Mouse (Mus musculus) ovary, postnatal 36 days (tissue): ENCODE measurements at regions not wholly inside any gene's neighbourhood (a gene's known extent, or its start where the extent isn't known, plus 50 kb on each side); places are given as distances from the start of the nearest gene placed in this dataset.

Experiments
- DNase-seq: peaks from one replicate; pipeline ENCODE4 v3.0.0; 2022; ENCODE audit warnings: low spot score, mixed read lengths

DNA sequence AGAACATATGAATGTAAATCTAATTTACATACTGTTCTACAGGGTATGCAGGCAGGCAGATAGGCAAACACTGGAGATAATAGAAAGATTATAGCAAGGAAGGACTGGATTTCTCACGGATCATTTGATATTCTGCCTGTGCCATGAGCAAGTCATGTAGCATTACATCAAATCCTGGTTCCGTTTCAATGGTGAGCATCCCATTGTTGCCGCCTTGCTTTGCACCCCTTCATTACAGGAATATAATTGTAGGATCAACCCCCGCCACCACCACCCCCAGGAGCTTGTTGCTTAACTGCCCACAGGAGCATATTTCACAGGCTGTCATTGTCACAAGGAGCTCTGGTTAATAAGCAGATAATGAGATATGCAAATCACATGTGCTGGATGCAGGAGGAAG, 468.8 kb upstream of the Rgma start:
- DNase-seq: no peak

- DNase-seq: no peak
These were observed 448.4 kb upstream of the Rgma start for GRCm38 (mm10) chr7:72926772-72927380.

DNA sequence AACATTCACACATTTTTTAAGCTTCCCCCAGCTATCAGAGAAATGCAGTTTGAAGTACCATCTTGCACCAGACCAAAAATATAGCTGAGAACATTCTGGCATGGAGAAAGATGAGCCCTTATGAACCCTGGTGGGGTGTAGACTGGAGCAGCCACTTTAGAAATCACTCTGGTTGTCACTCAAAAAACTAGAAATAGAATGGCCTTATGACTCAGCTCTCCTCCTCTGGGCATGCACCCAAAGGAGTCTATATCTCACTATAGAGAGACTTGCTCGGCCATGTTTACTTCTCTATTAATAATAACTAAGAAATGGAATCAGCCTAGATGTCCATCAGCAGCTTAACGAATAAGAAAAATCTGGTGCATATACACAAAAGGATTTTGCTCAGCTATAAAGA, 436.5 kb upstream of the Rgma start:
- DNase-seq: no peak

GRCm38 (mm10) chr7:72947531-72947930, 427.8 kb upstream of the Rgma start:
- no peak for DNase-seq

DNA sequence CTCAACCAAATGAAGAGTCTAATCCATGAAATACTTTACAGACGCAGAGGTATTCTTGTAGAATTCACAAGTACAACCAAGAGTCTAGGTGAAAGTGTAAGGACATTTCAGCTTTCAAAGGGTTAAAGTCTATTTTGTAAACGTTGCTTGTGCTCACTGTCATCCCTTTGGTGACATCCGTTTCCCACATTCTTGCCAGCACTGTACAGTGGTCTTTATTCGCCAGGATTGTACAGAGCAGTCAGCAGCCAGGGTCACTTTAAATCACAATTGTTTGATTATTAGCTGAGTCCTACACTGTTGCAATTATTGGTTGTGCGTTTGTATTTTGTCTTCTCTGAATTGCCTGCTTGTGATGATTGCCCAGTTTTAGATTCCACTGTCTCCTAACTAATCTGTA, 427.3 kb upstream of the Rgma start:
- no peak for DNase-seq

GRCm38 (mm10) chr7:72948666-72949065, 426.6 kb upstream of the Rgma start:
- no peak for DNase-seq

- no peak for DNase-seq
These were observed 425.4 kb upstream of the Rgma start for GRCm38 (mm10) chr7:72949886-72950285.

GRCm38 (mm10) chr7:72957674-72958073, 417.6 kb upstream of the Rgma start:
- DNase-seq: no peak

DNA sequence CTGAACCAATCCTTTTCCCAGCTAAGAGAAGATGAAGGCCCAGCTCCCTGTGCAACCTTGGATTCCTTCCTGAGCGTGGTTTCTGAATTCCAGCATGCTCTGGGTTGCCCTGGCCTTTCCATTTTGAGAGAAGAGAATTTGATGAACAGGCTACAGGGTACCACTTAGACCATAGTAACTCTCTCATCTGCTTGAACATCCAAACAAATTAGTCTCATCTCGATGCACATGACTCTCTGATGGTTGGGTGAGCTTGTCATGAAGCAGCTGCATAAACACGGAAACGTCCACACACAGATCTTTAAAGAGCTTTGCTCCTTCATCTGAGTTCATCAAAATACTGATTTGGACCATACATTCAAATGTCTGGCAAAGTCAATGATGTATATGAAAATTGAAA, 414.0 kb upstream of the Rgma start:
- DNase-seq: no peak

DNA sequence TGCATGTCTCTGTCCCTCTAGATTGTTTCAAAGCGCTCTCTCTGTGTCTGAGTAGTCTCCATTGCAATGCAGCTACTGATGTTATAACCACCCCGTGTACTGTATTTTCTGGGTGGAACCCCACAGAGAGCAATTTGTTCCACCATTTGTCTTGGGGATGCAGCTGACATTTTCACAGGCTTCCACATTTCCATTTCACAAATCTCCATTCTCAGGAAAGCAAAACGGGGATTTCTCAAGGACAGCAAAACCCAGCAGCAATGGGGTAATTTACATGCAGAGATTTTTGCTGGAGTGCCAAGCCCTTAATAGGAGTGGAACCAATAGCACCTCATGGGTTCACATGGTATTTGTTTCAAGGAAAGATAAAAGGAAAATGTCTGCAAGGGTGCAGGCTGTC, 412.5 kb upstream of the Rgma start:
- no peak for DNase-seq

DNA sequence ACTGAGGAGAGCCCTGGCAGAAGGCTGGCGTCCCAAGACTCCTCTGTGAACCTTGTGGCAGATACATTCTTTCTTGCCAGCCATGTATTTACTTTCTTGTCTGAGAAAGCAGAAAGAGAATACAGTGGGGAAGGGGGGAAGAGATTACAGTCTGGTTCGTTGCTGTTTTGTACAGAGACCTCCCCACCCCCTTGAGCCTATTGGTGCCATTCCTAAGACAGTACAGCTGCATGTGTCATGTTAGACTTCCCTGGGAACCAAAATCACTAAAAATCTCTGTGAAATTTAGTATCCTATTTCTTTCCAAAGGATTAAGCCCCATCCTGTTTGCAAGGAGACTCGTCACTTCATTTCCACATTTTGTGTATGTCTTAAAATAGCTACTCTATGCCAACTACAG, 411.4 kb upstream of the Rgma start:
- DNase-seq: no peak

- no peak for DNase-seq
These were observed 407.1 kb upstream of the Rgma start for GRCm38 (mm10) chr7:72968193-72968592.

- DNase-seq: no peak
These were observed 403.6 kb upstream of the Rgma start for GRCm38 (mm10) chr7:72971506-72972267.

DNA sequence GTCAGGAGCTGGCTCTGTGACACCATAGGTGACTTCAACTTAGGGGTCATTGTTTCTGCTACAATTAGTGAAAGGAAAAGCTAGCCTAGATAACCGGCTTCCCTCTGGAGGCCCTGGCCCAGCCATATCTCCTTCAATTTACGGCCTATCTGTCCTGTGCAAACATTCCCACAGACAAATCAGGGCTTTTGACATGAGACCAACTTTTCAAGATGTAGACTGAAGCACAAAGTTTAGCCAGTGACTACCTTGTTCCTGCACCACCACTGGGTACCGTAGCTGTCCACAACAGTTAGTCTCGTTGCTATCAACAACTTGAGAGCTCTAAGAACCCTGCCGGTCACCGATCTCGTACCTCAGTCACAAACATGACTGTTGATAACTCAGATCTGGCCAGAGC, 402.9 kb upstream of the Rgma start:
- no peak for DNase-seq

DNA sequence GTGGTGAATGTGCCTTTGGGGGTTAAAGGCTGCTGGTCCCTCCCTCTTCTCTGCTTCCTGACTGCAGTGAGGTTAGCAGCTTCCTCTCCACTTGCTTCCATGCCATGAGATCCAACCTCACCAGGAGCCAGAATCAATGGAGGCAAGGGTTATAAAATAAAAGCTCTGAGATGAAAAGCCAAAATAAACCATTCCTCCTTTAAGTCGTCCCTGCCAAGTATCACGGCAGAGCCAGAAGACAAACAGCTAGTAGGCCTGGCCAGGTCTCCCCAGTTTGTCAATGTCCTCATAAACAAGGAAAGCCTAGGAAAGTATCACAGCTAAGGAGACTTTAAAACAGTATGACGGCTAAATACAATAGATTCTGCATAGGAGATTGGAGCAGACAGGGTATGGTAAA, 401.5 kb upstream of the Rgma start:
- no peak for DNase-seq

DNA sequence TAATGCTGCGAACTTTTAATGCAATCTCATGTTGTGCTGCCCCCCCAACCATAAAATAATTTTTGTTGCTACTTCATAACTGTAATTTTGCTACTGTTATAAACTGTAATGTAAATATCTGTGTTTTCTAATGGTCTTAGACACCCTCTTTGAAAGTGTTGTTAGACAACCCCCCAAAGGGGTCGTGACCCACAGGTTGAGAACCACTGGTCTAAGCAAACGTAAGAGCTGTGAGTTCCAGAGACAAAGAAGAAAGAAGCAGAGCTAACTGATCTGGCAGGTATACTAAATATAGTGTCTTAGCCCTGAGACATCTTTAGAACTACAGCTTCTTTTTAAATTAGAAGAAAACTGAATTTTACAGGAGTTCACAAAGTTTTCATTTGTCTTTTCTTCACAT, 400.9 kb upstream of the Rgma start:
- no peak for DNase-seq

GRCm38 (mm10) chr7:72990559-72991429, 384.5 kb upstream of the Rgma start:
- no peak for DNase-seq

DNA sequence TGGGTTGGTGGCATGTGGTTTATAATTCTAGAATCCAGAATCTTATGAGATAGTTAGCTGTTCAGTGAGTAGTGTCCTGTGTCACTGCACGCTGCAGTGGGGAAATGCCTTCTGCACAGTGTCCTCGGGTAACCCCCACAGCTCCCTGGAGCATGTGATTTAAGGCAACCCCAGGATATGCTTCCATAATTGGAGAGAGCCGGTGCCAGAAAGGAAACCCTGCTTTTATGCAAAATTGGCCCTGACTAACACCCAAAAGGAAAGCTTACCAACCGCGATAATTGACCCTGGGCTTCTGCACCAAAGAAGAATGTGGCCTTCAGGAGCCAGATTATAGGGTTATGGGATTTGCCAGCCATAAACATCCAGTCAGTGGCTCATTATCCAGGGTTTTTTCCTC, 376.9 kb upstream of the Rgma start:
- no peak for DNase-seq

- DNase-seq: no peak
These were observed 356.2 kb upstream of the Rgma start for GRCm38 (mm10) chr7:73019151-73019550.

- no peak for DNase-seq
These were observed 355.4 kb upstream of the Rgma start for GRCm38 (mm10) chr7:73019764-73020354.

DNA sequence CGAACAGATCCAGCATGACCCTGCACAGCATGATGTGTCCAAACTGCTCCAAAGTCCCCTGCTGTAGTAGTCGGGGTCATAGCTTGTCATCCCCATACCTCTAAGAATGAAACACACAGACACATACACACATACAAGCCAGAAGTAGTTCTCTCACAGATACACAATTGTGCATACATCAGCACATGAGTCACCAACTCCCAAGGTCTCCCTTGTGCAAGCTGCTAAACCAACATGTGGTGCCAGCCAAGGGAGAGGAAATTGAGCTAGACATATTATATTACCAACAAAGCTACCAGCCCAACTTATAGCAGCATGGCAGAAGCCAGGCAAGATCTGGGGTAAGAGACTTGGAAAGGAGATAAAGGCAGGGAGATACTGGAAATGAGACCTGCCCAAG, 353.5 kb upstream of the Rgma start:
- no peak for DNase-seq

- no peak for DNase-seq
These were observed 349.7 kb upstream of the Rgma start for GRCm38 (mm10) chr7:73025640-73026039.

DNA sequence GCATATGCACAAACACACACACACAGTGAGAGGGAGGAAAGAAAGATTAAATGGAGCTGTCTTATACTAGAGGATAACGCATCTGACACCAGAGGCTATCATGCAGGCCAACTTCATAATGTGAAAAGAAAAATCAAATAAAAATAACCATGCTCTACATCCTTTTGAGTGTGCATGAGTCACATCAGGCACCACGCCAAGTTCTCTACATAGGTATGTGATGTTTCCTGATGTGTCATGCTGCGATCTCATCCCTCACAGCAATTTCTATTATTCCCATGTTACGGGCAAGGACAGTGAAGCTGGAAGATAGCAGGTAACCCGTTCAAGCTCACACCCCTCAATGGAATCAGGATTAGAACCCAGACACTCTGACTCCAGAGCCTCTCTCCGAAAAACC, 346.4 kb upstream of the Rgma start:
- DNase-seq: no peak
